Mouse (Mus musculus) limb, embryonic 14.5 days (tissue): ENCODE data around the gene Morf4l1. TPM values are rescaled to one million over a fixed set of nuclear protein-coding genes. Genes with fewer than 3 reads are reported as not detected.

Source experiments
- ATAC-seq: fragments of 200-750 bp; cut with Nextera tagmentation; 2 replicates; pipeline ENCODE4 v1.8.0; 2017; ENCODE audit warnings: low read depth, moderate number of reproducible peaks, moderate TSS enrichment; ENCODE audit not compliant: low FRiP score
- DNase-seq: peaks from one replicate; pipeline ENCODE4 v3.0.0-alpha.2; 2015; ENCODE audit warnings: low spot score
- H3K27ac ChIP-seq: fragments of 300-500 bp; sonication (generic); replicated peaks from 2 replicates; pipeline ENCODE4 v1.5.1; 2014; ENCODE audit warnings: low read depth, mild to moderate bottlenecking, low read length, moderate library complexity, mixed read lengths
- H3K27me3 ChIP-seq: fragments of 300-500 bp; sonication (generic); 2 replicates; pipeline ENCODE4 v1.6.1; 2014; ENCODE audit warnings: low read length, mixed read lengths; ENCODE audit not compliant: control insufficient read depth, insufficient read depth
- H3K36me3 ChIP-seq: fragments of 300-500 bp; sonication (generic); 2 replicates; pipeline ENCODE4 v1.6.1; 2014; ENCODE audit warnings: mild to moderate bottlenecking, low read length, moderate library complexity, mixed read lengths; ENCODE audit not compliant: control insufficient read depth, insufficient read depth
- H3K4me1 ChIP-seq: fragments of 300-500 bp; sonication (generic); 2 replicates; pipeline ENCODE4 v1.6.1; 2014; ENCODE audit warnings: antibody characterized with exemption, low read length, mixed read lengths; ENCODE audit not compliant: control insufficient read depth, insufficient read depth
- H3K4me2 ChIP-seq: fragments of 300-500 bp; sonication (generic); replicated peaks from 2 replicates; pipeline ENCODE4 v1.6.1; 2014; ENCODE audit warnings: low read depth, mild to moderate bottlenecking, low read length, moderate library complexity; ENCODE audit not compliant: severe bottlenecking
- H3K4me3 ChIP-seq: fragments of 300-500 bp; sonication (generic); replicated peaks from 2 replicates; pipeline ENCODE4 v1.5.1; 2014; ENCODE audit warnings: low read length
- H3K9ac ChIP-seq: fragments of 300-500 bp; sonication (generic); 2 replicates; pipeline ENCODE4 v1.6.1; 2014; ENCODE audit warnings: mild to moderate bottlenecking, low read depth, low read length, moderate library complexity; ENCODE audit not compliant: severe bottlenecking
- H3K9me3 ChIP-seq: fragments of 300-500 bp; sonication (generic); 2 replicates; pipeline ENCODE4 v1.6.1; 2016; ENCODE audit warnings: low read length; ENCODE audit not compliant: control insufficient read depth
- POLR2A ChIP-seq: fragments of 200-500 bp; IDR thresholded peaks from 2 replicates; pipeline ENCODE4 v1.8.0; 2012; ENCODE audit warnings: inconsistent platforms, mild to moderate bottlenecking, moderate library complexity, borderline replicate concordance; ENCODE audit not compliant: insufficient read depth, insufficient read length; ENCODE audit errors: extremely low read depth
- WGBS: fragments of 180-500 bp; shearing (Covaris S2); extraction: QIAGEN DNeasy Blood & Tissue Kit; methylation state at CpG from one replicate; pipeline ENCODE4 v1.1.7; 2014; 5-methylcytosine and 5-hydroxymethylcytosine counted together
- polyA plus RNA-seq, 2 experiments: library from polyadenylated mRNA; depleted of rRNA in 1 of 2; stranded (reverse) in 1 of 2; unstranded in 1 of 2; fragments of >200 nt; fragmentation: Nextera tagmentation in 1 of 2; extraction: Ambion mirVana in 1 of 2; gene quantifications; 2 replicates each; pipeline versions ENCODE4 v1.2.1 to v1.2.3; 2012 to 2014

Gene Morf4l1
- polyA plus RNA-seq, 2 experiments = 464 to 500 TPM

DNA sequence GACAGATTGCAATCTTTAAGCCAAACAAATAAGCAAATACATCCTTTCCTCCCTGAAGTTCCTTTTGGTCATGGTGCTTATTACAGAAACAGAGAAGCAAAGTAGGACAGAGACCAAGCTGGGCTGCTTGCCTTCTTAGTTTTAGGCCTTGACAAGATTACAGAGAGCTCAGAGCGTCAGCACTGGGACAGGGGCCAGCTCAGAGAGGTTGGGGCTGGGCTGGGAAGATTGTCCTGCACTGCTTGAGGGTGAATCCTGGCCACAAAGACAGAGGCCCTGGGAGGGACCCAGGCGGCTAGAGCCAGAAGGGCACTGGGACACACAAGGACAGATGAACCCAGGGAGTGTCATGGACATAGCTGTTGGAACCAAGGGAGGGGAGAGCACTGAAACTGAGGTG, 31.2 kb upstream of the Morf4l1 start:
- no peaks in the 10 kb centered on the region for H3K9me3 ChIP-seq
- 44% methylated on average over 2 of the region's 2 CpGs for WGBS
- H3K36me3 ChIP-seq = no peaks in the 10 kb centered on the region
- no peaks in the 10 kb centered on the region for H3K4me1 ChIP-seq
- H3K9ac ChIP-seq = no peak overlapping the region
- no peak for TF ChIP-seq POLR2A
- no peak for ATAC-seq
- H3K4me3 ChIP-seq = no peak overlapping the region
- DNase-seq = no peak
- H3K4me2 ChIP-seq = no peak overlapping the region
- no peak overlapping the region for H3K27ac ChIP-seq
- H3K27me3 ChIP-seq = no peaks in the 10 kb centered on the region

DNA sequence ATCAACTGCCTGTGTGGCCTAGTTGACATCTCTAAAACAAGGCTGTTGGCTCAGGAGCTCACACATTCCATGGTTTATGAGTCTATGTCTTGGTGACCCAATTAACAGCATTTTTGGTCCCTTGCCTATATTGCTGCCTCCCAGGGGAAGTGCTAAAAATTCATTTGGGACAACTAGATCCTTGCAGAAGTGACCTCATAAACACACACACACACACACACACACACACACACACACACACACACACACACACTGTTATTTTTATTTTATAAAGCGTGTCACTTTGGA, 22.0 kb upstream of the Morf4l1 start:
- H3K4me3 ChIP-seq = no peak overlapping the region
- no peaks in the 10 kb centered on the region for H3K27me3 ChIP-seq
- H3K4me2 ChIP-seq = no peak overlapping the region
- no peaks in the 10 kb centered on the region for H3K4me1 ChIP-seq
- TF ChIP-seq POLR2A = no peak
- WGBS = 76% methylated on average over 1 of the region's 1 CpGs
- no peaks in the 10 kb centered on the region for H3K36me3 ChIP-seq
- H3K27ac ChIP-seq = no peak overlapping the region
- H3K9ac ChIP-seq = no peak overlapping the region
- H3K9me3 ChIP-seq = no peaks in the 10 kb centered on the region
- no peak for DNase-seq
- ATAC-seq = no peak

DNA sequence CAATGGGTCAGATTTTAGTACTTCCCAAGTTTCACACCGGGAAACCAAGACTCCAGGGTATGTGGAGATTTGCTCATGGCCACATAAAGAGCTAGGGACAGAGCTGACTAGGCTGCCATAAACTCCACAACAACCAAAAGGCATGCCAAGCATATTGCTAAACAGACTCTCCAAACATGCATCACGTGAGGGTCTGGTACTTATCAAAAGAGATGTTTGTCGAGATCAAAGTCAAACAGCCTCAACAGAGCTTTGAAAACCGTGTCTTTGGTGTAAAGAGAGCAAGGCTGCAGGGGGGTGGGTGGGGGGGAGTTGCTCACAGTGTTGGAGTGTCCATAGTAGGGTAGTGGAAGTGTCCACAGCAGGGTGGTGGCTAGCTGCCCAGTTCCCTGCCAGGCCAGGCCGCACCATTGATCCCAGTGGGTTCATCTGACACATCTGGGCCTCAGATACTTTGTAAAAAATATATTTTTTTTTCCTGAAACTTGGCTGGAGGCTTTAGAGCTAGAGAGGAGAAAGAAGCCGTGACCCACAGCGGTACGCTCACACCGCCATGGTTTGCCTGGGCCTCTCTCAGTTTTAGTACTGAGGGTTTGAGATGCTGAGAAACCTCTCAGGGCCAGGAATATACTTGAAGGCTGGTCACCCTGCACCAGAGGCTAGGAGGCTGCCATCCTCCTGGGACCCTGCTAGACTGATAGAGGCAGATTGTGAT, 21.5 kb upstream of the Morf4l1 start:
- no peak overlapping the region for H3K27ac ChIP-seq
- no peak for ATAC-seq
- 57% methylated on average over 9 of the region's 9 CpGs for WGBS
- no peaks in the 10 kb centered on the region for H3K36me3 ChIP-seq
- no peaks in the 10 kb centered on the region for H3K4me1 ChIP-seq
- H3K4me2 ChIP-seq = no peak overlapping the region
- TF ChIP-seq POLR2A = no peak
- DNase-seq = no peak
- no peak overlapping the region for H3K9ac ChIP-seq
- H3K4me3 ChIP-seq = no peak overlapping the region
- no peaks in the 10 kb centered on the region for H3K27me3 ChIP-seq
- no peaks in the 10 kb centered on the region for H3K9me3 ChIP-seq

DNA sequence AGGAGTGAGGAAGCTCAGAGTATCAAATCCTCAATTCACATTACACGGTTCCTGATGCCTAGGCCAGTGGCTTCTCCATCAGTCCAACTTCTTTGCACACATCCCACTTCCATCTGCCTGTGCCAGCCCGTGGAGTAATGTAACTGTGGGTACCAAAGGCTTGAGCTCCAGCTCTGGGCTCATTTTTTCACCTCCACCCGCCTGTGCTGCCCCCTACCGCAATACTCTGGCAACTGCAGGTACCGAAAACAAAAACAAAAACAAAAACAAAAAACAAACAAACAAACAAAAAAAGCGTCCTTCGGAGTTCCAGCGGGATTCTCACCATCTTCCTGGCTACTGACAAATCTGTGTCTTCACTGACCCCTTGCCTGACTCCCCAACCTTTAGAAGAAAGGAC, 20.9 kb upstream of the Morf4l1 start:
- Histone ChIP-seq H3K4me2 (no peak overlapping the region), H3K27me3 (no peaks in the 10 kb centered on the region), H3K4me1 (no peaks in the 10 kb centered on the region), H3K4me3 (no peak overlapping the region), H3K36me3 (no peaks in the 10 kb centered on the region), H3K27ac (no peak overlapping the region), H3K9ac (no peak overlapping the region), H3K9me3 (no peaks in the 10 kb centered on the region)
- DNase-seq (no peak), ATAC-seq (no peak)
- no peak for TF ChIP-seq POLR2A
- WGBS = 76% methylated on average over 8 of the region's 8 CpGs

DNA sequence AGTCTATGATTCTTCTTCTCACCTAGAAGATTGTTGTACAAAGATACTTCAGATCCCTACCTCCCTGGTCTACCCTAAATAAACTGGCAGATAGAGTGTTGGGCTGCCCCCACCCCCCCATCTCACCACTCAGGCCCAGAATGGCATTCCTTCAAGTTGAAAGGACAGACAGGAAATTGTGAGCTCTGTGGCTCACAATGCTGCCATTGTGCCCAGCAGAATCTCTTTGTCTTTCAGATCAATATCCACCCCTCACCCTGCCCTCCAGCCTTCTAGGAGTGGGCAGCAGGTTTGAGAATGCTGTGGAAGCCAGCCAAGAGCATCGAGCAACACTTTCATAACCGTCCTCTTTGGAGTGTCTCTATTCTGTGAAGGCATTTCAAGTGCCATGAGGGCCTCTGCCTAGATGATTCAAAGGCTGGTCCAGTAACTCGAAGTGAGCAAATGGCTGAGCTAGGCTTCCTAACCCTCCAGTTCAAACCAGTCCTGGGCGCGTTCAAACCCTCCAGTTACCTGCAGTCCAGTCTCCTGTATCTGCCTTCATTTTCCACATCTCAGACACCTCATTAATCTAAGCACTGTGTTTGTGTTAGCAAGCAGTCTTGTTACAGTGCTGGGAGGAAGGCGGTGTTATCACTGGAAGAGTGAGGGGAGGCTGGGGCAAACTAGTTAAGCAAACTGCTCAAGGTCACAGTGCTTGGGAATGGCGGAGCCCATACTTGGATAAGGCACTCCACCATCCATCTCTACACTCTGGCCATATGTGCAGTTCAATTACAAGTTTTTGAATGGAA, 19.2 kb upstream of the Morf4l1 start:
- DNase-seq (no peak), ATAC-seq (no peak)
- 79% methylated on average over 7 of the region's 7 CpGs for WGBS
- Histone ChIP-seq H3K4me3 (no peak overlapping the region), H3K36me3 (no peaks in the 10 kb centered on the region), H3K27ac (no peak overlapping the region), H3K4me1 (no peaks in the 10 kb centered on the region), H3K27me3 (no peaks in the 10 kb centered on the region), H3K9ac (no peak overlapping the region), H3K9me3 (no peaks in the 10 kb centered on the region), H3K4me2 (no peak overlapping the region)
- no peak for TF ChIP-seq POLR2A
